Mouse (Mus musculus) spleen, postnatal 14 days (tissue): ENCODE results near the gene Gm29666.
"Not testable (repeated sequence)": the region's sequence is repeated elsewhere in the genome, so short reads cannot be mapped to it uniquely, and the experiment has no call there.

Experiments used
- DNase-seq, 2 experiments: peaks; one replicate each; pipeline ENCODE4 v3.0.0; 2021 to 2022; ENCODE audit warnings: low spot score in 2 of 2

Gm29666 gene

GRCm38 (mm10) chr15:84903843-84904385, 15.9 kb downstream of the Gm29666 start:
- DNase-seq = no peak

- no peak for DNase-seq
Measured at GRCm38 (mm10) chr15:84898077-84898476, 21.8 kb downstream of the Gm29666 start.

GRCm38 (mm10) chr15:84896664-84897063, 23.2 kb downstream of the Gm29666 start:
- no peak for DNase-seq

- DNase-seq = not testable (repeated sequence)
Measured at GRCm38 (mm10) chr15:84896216-84896615, 23.6 kb downstream of the Gm29666 start.

- peak in 1 of 2 experiments; percentile 17 for DNase-seq
Measured at GRCm38 (mm10) chr15:84891658-84892057, 28.2 kb downstream of the Gm29666 start.

- DNase-seq = no peak
Measured at GRCm38 (mm10) chr15:84891246-84891645, 28.6 kb downstream of the Gm29666 start.

- DNase-seq = no peak
Measured at GRCm38 (mm10) chr15:84888066-84888465, 31.8 kb downstream of the Gm29666 start.

- no peak for DNase-seq
Measured at GRCm38 (mm10) chr15:84877029-84877815, 42.6 kb downstream of the Gm29666 start.

- no peak for DNase-seq
Measured at GRCm38 (mm10) chr15:84873867-84874266, 46.0 kb downstream of the Gm29666 start.

- DNase-seq = no peak
Measured at GRCm38 (mm10) chr15:84873079-84873478, 46.8 kb downstream of the Gm29666 start.

- DNase-seq = no peak
Measured at GRCm38 (mm10) chr15:84871802-84872201, 48.0 kb downstream of the Gm29666 start.

GRCm38 (mm10) chr15:84861911-84862310, 57.9 kb downstream of the Gm29666 start:
- no peak for DNase-seq
